Mouse (Mus musculus): ENCODE data around the gene Olfr304.
"Not testable (repeated sequence)": the region's sequence is repeated elsewhere in the genome, so short reads cannot be mapped to it uniquely, and the experiment has no call there.

The Olfr304 gene

GRCm38 (mm10) chr7:86386558-86386957 lies at the start of gene Olfr304:
Gene Olfr304, minus strand, starts transcription at chr7:86386658.
- no peak for ATAC-seq (ENCODE audit: low TSS enrichment)

- no peak for ATAC-seq (ENCODE audit: low TSS enrichment)
These were observed 17.1 kb upstream of the Olfr304 start, which contains the start of gene Olfr301 for GRCm38 (mm10) chr7:86403546-86403945. Gene Olfr301, plus strand, starts transcription at chr7:86403846.

GRCm38 (mm10) chr7:86397689-86398088 lies 11.2 kb upstream of the Olfr304 start, which contains the start of gene Olfr303:
Gene Olfr303, minus strand, starts transcription at chr7:86397789.
- ATAC-seq (ENCODE audit: low TSS enrichment) = no peak

- ATAC-seq (ENCODE audit: low TSS enrichment) = no peak
These were observed 689 bp downstream of the Olfr304 start for GRCm38 (mm10) chr7:86385769-86386168.

- ATAC-seq (ENCODE audit: low TSS enrichment) = no peak
These were observed 19.6 kb downstream of the Olfr304 start, which contains the start of gene Olfr305 for GRCm38 (mm10) chr7:86366828-86367227. Gene Olfr305, minus strand, starts transcription at chr7:86366928.

GRCm38 (mm10) chr7:86346296-86346695 lies 40.2 kb downstream of the Olfr304 start:
- ATAC-seq (ENCODE audit: low TSS enrichment) = not testable (repeated sequence)

- no peak for ATAC-seq (ENCODE audit: low TSS enrichment)
These were observed 42.2 kb downstream of the Olfr304 start for GRCm38 (mm10) chr7:86344253-86344652.

- no peak for ATAC-seq (ENCODE audit: low TSS enrichment)
These were observed 43.4 kb downstream of the Olfr304 start for GRCm38 (mm10) chr7:86342881-86343565.

GRCm38 (mm10) chr7:86337486-86337885 lies 49.0 kb downstream of the Olfr304 start, which contains the start of gene Olfr307:
Gene Olfr307, minus strand, starts transcription at chr7:86337586.
- ATAC-seq (ENCODE audit: low TSS enrichment) = no peak
